Mouse (Mus musculus) heart, adult 2 months (tissue): ENCODE results near the gene Asic3. TPM values are rescaled to one million over a fixed set of nuclear protein-coding genes. Genes with fewer than 3 reads are reported as not detected.

Experiments
- DNase-seq, 2 experiments: peaks; one replicate each; pipeline ENCODE4 v3.0.0; 2021
- H3K27ac ChIP-seq: fragments of 200-600 bp; 2 replicates; pipeline ENCODE4 v1.8.1; 2022
- H3K27me3 ChIP-seq: fragments of 200-500 bp; 2 replicates; pipeline ENCODE4 v1.6.1; 2012; ENCODE audit warnings: mild to moderate bottlenecking, low read length, inconsistent platforms, mixed read lengths; ENCODE audit not compliant: control insufficient read depth, insufficient read depth
- H3K36me3 ChIP-seq: fragments of 200-500 bp; 2 replicates; pipeline ENCODE4 v1.6.1; 2012; ENCODE audit warnings: low read length, inconsistent platforms; ENCODE audit not compliant: control insufficient read depth, insufficient read depth
- H3K4me1 ChIP-seq: fragments of 200-500 bp; 2 replicates; pipeline ENCODE4 v1.6.1; 2011; ENCODE audit warnings: low read length; ENCODE audit not compliant: control insufficient read depth, insufficient read depth
- H3K4me3 ChIP-seq: fragments of 200-600 bp; 2 replicates; pipeline ENCODE4 v1.8.1; 2022
- H3K79me2 ChIP-seq: fragments of 200-500 bp; replicated peaks from 2 replicates; pipeline ENCODE4 v1.6.1; 2012; ENCODE audit warnings: mild to moderate bottlenecking, inconsistent platforms, low read length, moderate library complexity, mixed read lengths; ENCODE audit not compliant: control insufficient read depth, insufficient read depth
- H3K9ac ChIP-seq: fragments of 200-500 bp; 2 replicates; pipeline ENCODE4 v1.6.1; 2012; ENCODE audit warnings: low read depth, mild to moderate bottlenecking, control low read depth, inconsistent platforms, low read length, mixed read lengths
- CTCF ChIP-seq: fragments of 200-600 bp; IDR thresholded peaks from 2 replicates; pipeline ENCODE4 v1.8.1; 2022; ENCODE audit warnings: antibody characterized with exemption, mild to moderate bottlenecking, moderate library complexity
- EP300 ChIP-seq: fragments of 200-500 bp; IDR thresholded peaks from 2 replicates; pipeline ENCODE4 v1.6.1; 2011; ENCODE audit warnings: low read depth, low read length, control low read depth; ENCODE audit not compliant: insufficient read depth
- POLR2A ChIP-seq: fragments of 200-500 bp; IDR thresholded peaks from 2 replicates; pipeline ENCODE4 v1.6.1; 2011; ENCODE audit warnings: mild to moderate bottlenecking, low read depth, low read length, control low read depth; ENCODE audit not compliant: insufficient read depth
- whole genome bisulfite sequencing: fragments of 180-500 bp; shearing (Covaris S2); methylation state at CpG from one replicate; pipeline ENCODE4 v1.1.7; 2018; 5-methylcytosine and 5-hydroxymethylcytosine counted together
- intact Hi-C: fragments of 180-260 bp; cut with DNase I; formaldehyde crosslinking; loops from one replicate; pipeline ENCODE4 v1.15.1; 2025
- polyA plus RNA-seq: library from polyadenylated mRNA; depleted of rRNA; stranded (reverse); fragments of >200 nt; gene quantifications from 2 replicates; pipeline ENCODE4 v1.2.3, GENCODE M21; 2012
- total RNA-seq, 2 experiments: library from RNA; stranded (reverse); gene quantifications; 2 replicates each; pipeline ENCODE4 v1.2.3; 2021

Gene Asic3
- total and polyA plus RNA-seq, 3 experiments: 0.14 to 0.59 TPM; not detected in 1

DNA sequence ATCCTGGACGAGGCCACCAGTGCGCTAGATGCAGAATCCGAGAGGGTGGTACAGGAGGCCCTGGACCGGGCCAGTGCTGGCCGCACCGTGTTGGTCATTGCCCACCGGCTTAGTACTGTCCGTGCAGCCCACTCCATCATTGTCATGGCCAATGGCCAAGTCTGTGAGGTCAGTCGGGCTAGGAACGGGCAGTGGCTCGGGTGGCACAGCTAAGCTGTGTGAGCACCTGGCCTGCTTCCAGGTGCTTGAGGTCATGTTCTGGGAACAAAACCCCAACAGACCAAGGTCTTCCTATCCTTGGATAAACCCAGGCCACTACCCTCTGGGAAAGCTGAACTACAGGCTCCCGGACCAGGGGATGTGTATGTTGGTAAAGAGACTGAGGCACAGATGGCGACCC, 4.5 kb upstream of the Asic3 start:
- H3K9ac ChIP-seq: no peak overlapping the region
- intact Hi-C loops: no loop called here
- TF ChIP-seq EP300 (no peak), POLR2A (no peak), CTCF (no peak)
- WGBS: 68% methylated on average over 13 of the region's 13 CpGs
- DNase-seq: no peak
- H3K27me3 ChIP-seq: no peaks in the 10 kb centered on the region
- no peaks in the 10 kb centered on the region; the same call in 1 of the 2 replicates for H3K4me1 ChIP-seq
- no peak overlapping the region for H3K27ac ChIP-seq
- no peaks in the 10 kb centered on the region for H3K79me2 ChIP-seq
- H3K4me3 ChIP-seq: no peak overlapping the region
- no peaks in the 10 kb centered on the region for H3K36me3 ChIP-seq

DNA sequence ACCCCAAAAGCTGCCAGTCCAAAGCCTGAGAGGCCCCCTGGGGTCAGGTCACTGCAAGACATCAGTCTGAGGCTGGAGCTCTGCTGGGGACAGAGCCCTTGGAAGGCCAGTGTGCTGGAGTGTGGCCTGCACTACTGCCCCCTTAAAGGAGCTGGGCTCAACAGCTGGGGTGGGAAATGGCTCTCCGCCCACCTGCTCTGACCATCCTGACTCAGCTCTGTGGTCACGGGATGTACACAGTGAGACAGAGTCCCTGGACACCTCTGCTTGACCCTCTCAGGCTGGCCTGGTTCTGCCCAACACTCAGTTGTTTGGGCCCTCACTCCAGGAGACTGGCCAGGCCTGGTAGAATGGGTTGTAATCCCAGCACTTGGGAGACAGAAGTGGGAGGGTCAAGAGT, 3.7 kb upstream of the Asic3 start:
- H3K27me3 ChIP-seq: no peaks in the 10 kb centered on the region
- no peaks in the 10 kb centered on the region; the same call in 1 of the 2 replicates for H3K4me1 ChIP-seq
- H3K36me3 ChIP-seq: no peaks in the 10 kb centered on the region
- intact Hi-C loops: no loop called here
- no peak overlapping the region for H3K27ac ChIP-seq
- no peak overlapping the region for H3K4me3 ChIP-seq
- H3K9ac ChIP-seq: no peak overlapping the region
- WGBS: 72% methylated on average over 2 of the region's 2 CpGs
- H3K79me2 ChIP-seq: no peaks in the 10 kb centered on the region
- TF ChIP-seq EP300 (no peak), POLR2A (no peak), CTCF (no peak)
- DNase-seq: no peak

DNA sequence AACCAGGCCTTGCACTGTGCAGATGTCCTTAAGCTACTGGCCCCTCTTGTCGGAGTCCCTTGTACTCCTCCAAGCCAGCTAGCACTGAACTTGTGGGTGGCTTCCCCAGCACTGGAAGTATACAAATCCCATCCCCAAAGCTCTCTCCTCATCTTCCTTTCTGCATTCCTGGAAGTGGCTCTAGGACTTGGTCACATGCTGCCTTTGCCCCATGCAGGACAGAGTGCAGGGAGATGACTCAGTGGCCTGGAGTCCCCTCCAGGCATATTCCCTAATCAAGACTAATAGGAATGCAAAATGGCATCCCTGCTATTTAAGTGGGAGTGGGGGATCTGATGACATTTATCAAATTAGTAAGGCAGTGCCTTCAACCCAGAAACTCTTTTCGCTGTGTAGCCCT, 1.1 kb upstream of the Asic3 start:
- H3K27me3 ChIP-seq: no peaks in the 10 kb centered on the region
- intact Hi-C loops: no loop called here
- no peaks in the 10 kb centered on the region for H3K36me3 ChIP-seq
- H3K4me3 ChIP-seq: no peak overlapping the region
- DNase-seq: no peak
- peaks cover 1% of the 10 kb centered on the region for H3K4me1 ChIP-seq
- H3K27ac ChIP-seq: no peak overlapping the region
- no peak overlapping the region for H3K9ac ChIP-seq
- TF ChIP-seq EP300: no peak
- no peak for TF ChIP-seq POLR2A
- TF ChIP-seq CTCF: no peak
- H3K79me2 ChIP-seq: no peaks in the 10 kb centered on the region
- WGBS: 82% methylated on average over 2 of the region's 2 CpGs

DNA sequence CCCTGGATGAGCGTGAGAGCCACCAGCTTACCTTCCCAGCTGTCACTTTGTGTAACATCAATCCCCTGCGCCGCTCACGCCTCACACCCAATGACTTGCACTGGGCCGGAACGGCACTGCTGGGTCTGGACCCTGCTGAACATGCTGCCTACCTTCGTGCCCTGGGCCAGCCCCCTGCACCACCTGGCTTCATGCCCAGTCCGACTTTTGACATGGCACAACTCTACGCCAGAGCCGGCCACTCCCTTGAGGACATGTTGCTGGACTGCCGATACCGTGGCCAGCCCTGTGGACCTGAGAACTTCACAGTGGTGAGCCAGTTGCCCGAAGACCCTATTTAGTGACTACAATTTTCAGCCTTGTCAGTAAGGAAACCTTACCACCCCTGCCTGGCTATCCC, 746 bp downstream of the Asic3 start:
- no peak for DNase-seq
- Histone ChIP-seq H3K27ac (no peak overlapping the region), H3K4me1 (peaks cover 1% of the 10 kb centered on the region), H3K4me3 (no peak overlapping the region), H3K36me3 (no peaks in the 10 kb centered on the region), H3K27me3 (no peaks in the 10 kb centered on the region), H3K9ac (no peak overlapping the region), H3K79me2 (no peaks in the 10 kb centered on the region)
- WGBS: 83% methylated on average over 13 of the region's 13 CpGs
- intact Hi-C loops: no loop called here
- TF ChIP-seq CTCF (no peak), POLR2A (no peak), EP300 (no peak)

DNA sequence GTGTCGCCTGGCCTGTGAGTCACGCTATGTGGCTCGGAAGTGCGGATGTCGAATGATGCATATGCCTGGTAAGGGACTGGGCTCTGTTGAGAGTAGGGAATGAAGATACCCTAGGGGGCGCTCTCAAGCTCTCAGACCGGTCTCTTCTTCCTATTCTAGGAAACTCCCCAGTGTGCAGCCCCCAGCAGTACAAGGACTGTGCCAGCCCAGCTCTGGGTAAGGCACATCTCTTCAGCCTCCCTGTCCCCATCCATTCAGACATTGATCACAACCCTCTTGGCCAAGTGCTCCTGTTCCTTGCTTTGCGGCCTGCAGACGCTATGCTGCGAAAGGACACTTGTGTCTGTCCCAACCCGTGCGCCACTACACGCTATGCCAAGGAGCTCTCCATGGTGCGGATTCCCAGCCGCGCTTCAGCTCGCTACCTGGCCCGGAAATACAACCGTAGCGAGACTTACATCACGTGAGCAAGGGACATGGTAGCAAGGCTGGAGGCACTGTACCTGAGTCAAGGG, 3.1 kb downstream of the Asic3 start:
- intact Hi-C loops: loop anchor here (1.0 to 5.0 kb wide), 2 partner anchors 54 to 71 kb away; no protein-coding TSS in a partner anchor
- Histone ChIP-seq H3K4me3 (no peak overlapping the region), H3K79me2 (no peaks in the 10 kb centered on the region), H3K27ac (no peak overlapping the region), H3K27me3 (no peaks in the 10 kb centered on the region), H3K4me1 (peaks cover 1% of the 10 kb centered on the region; the same call in 1 of the 2 replicates), H3K36me3 (no peaks in the 10 kb centered on the region), H3K9ac (no peak overlapping the region)
- 3% methylated on average over 21 of the region's 21 CpGs for WGBS
- DNase-seq: peak; percentile 62 to 65
- TF ChIP-seq EP300 (peak; percentile 49; the same call in 1 of the 2 replicates), CTCF (peak; percentile 88), POLR2A (no peak)

DNA sequence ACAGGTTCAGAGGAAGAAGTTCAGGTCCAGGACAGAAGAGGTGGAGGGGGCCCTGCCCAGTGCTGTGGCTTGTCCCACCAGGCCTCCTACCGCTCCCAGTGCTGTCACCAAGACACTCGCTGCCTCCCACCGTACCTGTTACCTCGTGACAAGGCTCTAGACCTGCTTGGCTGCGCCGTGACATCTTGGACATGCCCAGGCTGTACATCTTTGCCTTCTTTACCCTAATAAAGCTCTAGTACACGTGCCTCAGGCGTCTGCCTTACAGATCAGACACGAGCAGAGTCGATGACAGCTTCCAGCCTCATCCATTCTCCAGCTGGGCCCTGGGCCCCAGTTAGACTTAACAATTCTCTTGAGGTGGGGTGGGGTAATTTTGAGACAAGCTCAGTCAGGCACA, 4.4 kb downstream of the Asic3 start:
- Histone ChIP-seq H3K27ac (no peak overlapping the region), H3K27me3 (no peaks in the 10 kb centered on the region), H3K4me3 (no peak overlapping the region), H3K9ac (no peak overlapping the region), H3K36me3 (no peaks in the 10 kb centered on the region), H3K79me2 (no peaks in the 10 kb centered on the region), H3K4me1 (peaks cover 1% of the 10 kb centered on the region; the same call in 1 of the 2 replicates)
- intact Hi-C loops: loop anchor here (5.0 kb wide), 1 partner anchor 70 kb away; no protein-coding TSS in a partner anchor
- no peak for TF ChIP-seq POLR2A
- TF ChIP-seq EP300: no peak
- TF ChIP-seq CTCF: no peak
- DNase-seq: no peak
- WGBS: 90% methylated on average over 10 of the region's 10 CpGs
